Mouse (Mus musculus): Measurements from ENCODE around the gene Abcc10.

Gene Abcc10
- long read RNA-seq, experiment 1, partial matches to known transcripts: 3 of 4 reads
- long read RNA-seq, experiment 1, other reads (novel, unspliced or antisense): 0 of 4 reads
- long read RNA-seq, experiment 2, partial matches to known transcripts: 0 of 6 reads
- long read RNA-seq, experiment 2, other reads (novel, unspliced or antisense): 6 of 6 reads

- intact Hi-C loops (cut with DNase I): no loop called here
These were observed at the start of gene Abcc10 for GRCm38 (mm10) chr17:46327906-46328534. Gene Abcc10 (minus strand): TSS chr17:46328352.

- intact Hi-C loops (cut with DNase I): no loop called here
These were observed 43.6 kb upstream of the Abcc10 start for GRCm38 (mm10) chr17:46371783-46372182.

- intact Hi-C loops (cut with DNase I): no loop called here
These were observed 23.0 kb upstream of the Abcc10 start for GRCm38 (mm10) chr17:46351026-46351700.

- intact Hi-C loops (cut with DNase I): no loop called here
These were observed 13.1 kb upstream of the Abcc10 start for GRCm38 (mm10) chr17:46341208-46341607.

- intact Hi-C loops (cut with DNase I): no loop called here
These were observed 8.3 kb upstream of the Abcc10 start for GRCm38 (mm10) chr17:46336475-46336874.

GRCm38 (mm10) chr17:46328723-46329122 is 571 bp upstream of the Abcc10 start:
- intact Hi-C loops (cut with DNase I): no loop called here

GRCm38 (mm10) chr17:46327413-46327905 is 693 bp downstream of the Abcc10 start:
- intact Hi-C loops (cut with DNase I): no loop called here

GRCm38 (mm10) chr17:46322046-46322823 is 5.9 kb downstream of the Abcc10 start:
- intact Hi-C loops (cut with DNase I): no loop called here

GRCm38 (mm10) chr17:46320492-46320891 is 7.7 kb downstream of the Abcc10 start:
- intact Hi-C loops (cut with DNase I): no loop called here

GRCm38 (mm10) chr17:46315813-46316212 is 12.3 kb downstream of the Abcc10 start:
- intact Hi-C loops (cut with DNase I): no loop called here

- intact Hi-C loops (cut with DNase I): no loop called here
These were observed 14.9 kb downstream of the Abcc10 start for GRCm38 (mm10) chr17:46313135-46313715.

GRCm38 (mm10) chr17:46310515-46310914 is 17.6 kb downstream of the Abcc10 start:
- intact Hi-C loops (cut with DNase I): no loop called here

- intact Hi-C loops (cut with DNase I): no loop called here
These were observed 18.3 kb downstream of the Abcc10 start for GRCm38 (mm10) chr17:46309835-46310234.

- intact Hi-C loops (cut with DNase I): no loop called here
These were observed 21.2 kb downstream of the Abcc10 start for GRCm38 (mm10) chr17:46306956-46307355.

- intact Hi-C loops (cut with DNase I): no loop called here
These were observed 24.0 kb downstream of the Abcc10 start for GRCm38 (mm10) chr17:46304184-46304583.

- intact Hi-C loops (cut with DNase I): no loop called here
These were observed 26.3 kb downstream of the Abcc10 start for GRCm38 (mm10) chr17:46301892-46302291.

GRCm38 (mm10) chr17:46298220-46298913 is 29.8 kb downstream of the Abcc10 start:
- intact Hi-C loops (cut with DNase I): loop anchor here (1.0 kb wide), 1 partner anchor 32 kb away; no protein-coding TSS in a partner anchor

GRCm38 (mm10) chr17:46297364-46298219 is 30.6 kb downstream of the Abcc10 start, which contains the start of gene Dlk2:
Gene Dlk2 (plus strand): TSS chr17:46297421.
- intact Hi-C loops (cut with DNase I): loop anchor here (1.0 kb wide), 1 partner anchor 31 kb away; no protein-coding TSS in a partner anchor

GRCm38 (mm10) chr17:46297028-46297363 is 31.2 kb downstream of the Abcc10 start:
- intact Hi-C loops (cut with DNase I): no loop called here

- intact Hi-C loops (cut with DNase I): no loop called here
These were observed 31.6 kb downstream of the Abcc10 start for GRCm38 (mm10) chr17:46296601-46297000.

Measured in adrenal gland (tissue).